Mouse (Mus musculus) heart, embryonic 14.5 days (tissue): ENCODE results near the gene Ttll1. TPM values are rescaled to one million over a fixed set of nuclear protein-coding genes. Genes with fewer than 3 reads are reported as not detected.

ENCODE experiments used
- ATAC-seq: fragments of 200-750 bp; cut with Nextera tagmentation; 2 replicates; pipeline ENCODE4 v1.8.0; 2017; ENCODE audit warnings: low read depth, moderate TSS enrichment; ENCODE audit not compliant: insufficient number of reproducible peaks, insufficient read depth, low FRiP score
- H3K27ac ChIP-seq, 2 experiments: fragments of 200-500 bp in 1 of 2; fragments of 300-500 bp in 1 of 2; sonication (generic) in 1 of 2; replicated peaks in 1 of 2; 2 replicates each; pipeline ENCODE4 v1.5.1; 2012 to 2014; ENCODE audit warnings: low read depth in 2 of 2, low read length in 2 of 2, control low read depth in 1 of 2, mild to moderate bottlenecking in 1 of 2, mixed read lengths in 1 of 2; ENCODE audit not compliant: control insufficient read depth in 1 of 2, insufficient read depth in 1 of 2
- H3K27me3 ChIP-seq: fragments of 300-500 bp; sonication (generic); 2 replicates; pipeline ENCODE4 v1.6.1; 2014; ENCODE audit warnings: mild to moderate bottlenecking, low read length, control low read depth; ENCODE audit not compliant: control insufficient read depth, insufficient read depth
- H3K36me3 ChIP-seq: fragments of 300-500 bp; sonication (generic); 2 replicates; pipeline ENCODE4 v1.6.1; 2014; ENCODE audit warnings: mild to moderate bottlenecking, control low read depth, low read length, mixed read lengths; ENCODE audit not compliant: control insufficient read depth, insufficient read depth
- H3K4me1 ChIP-seq, 2 experiments: fragments of 200-500 bp in 1 of 2; fragments of 300-500 bp in 1 of 2; sonication (generic) in 1 of 2; 2 replicates each; pipeline ENCODE4 v1.6.1; 2012 to 2014; ENCODE audit warnings: low read length in 2 of 2, control low read depth in 1 of 2, mixed read lengths in 1 of 2; ENCODE audit not compliant: control insufficient read depth in 2 of 2, insufficient read depth in 2 of 2
- H3K4me2 ChIP-seq: fragments of 300-500 bp; sonication (generic); 2 replicates; pipeline ENCODE4 v1.6.1; 2014; ENCODE audit warnings: mild to moderate bottlenecking, low read length
- H3K4me3 ChIP-seq, 2 experiments: fragments of 200-500 bp in 1 of 2; fragments of 300-500 bp in 1 of 2; sonication (generic) in 1 of 2; 2 replicates each; pipeline ENCODE4 v1.5.1; 2012 to 2014; ENCODE audit warnings: low read length in 2 of 2, mild to moderate bottlenecking in 2 of 2, control low read depth in 1 of 2, low read depth in 1 of 2, moderate library complexity in 1 of 2; ENCODE audit not compliant: control insufficient read depth in 1 of 2, insufficient read depth in 1 of 2
- H3K9ac ChIP-seq: fragments of 300-500 bp; sonication (generic); 2 replicates; pipeline ENCODE4 v1.6.1; 2014; ENCODE audit warnings: mild to moderate bottlenecking, low read length
- H3K9me3 ChIP-seq: fragments of 300-500 bp; sonication (generic); 2 replicates; pipeline ENCODE4 v1.6.1; 2016; ENCODE audit warnings: low read length, control low read depth; ENCODE audit not compliant: control insufficient read depth
- WGBS: fragments of 180-500 bp; shearing (Covaris S2); extraction: QIAGEN DNeasy Blood & Tissue Kit; methylation state at CpG from one replicate; pipeline ENCODE4 v1.1.7; 2014; 5-methylcytosine and 5-hydroxymethylcytosine counted together
- polyA plus RNA-seq: library from polyadenylated mRNA; unstranded; fragments of >200 nt; fragmentation: Nextera tagmentation; extraction: Ambion mirVana; gene quantifications from 2 replicates; pipeline ENCODE4 v1.2.1, GENCODE M21; 2014

The Ttll1 gene
- polyA plus RNA-seq, 1 experiment from 2014 or later = 17.8 TPM

- peak; percentile 82 for ATAC-seq
- H3K27me3 ChIP-seq = no peaks in the 10 kb centered on the region
- H3K4me3 ChIP-seq = peak overlapping the region; percentile 2 to 8; a peak in 2 of 4 replicates
- peak overlapping the region; percentile 71 for H3K4me2 ChIP-seq
- no peaks in the 10 kb centered on the region for H3K36me3 ChIP-seq
- H3K27ac ChIP-seq = peak overlapping the region; percentile 95 to 96
- 14% methylated on average over 14 of the region's 14 CpGs for WGBS
- peak overlapping the region; percentile 59 for H3K9ac ChIP-seq
- peaks cover 41 to 61% of the 10 kb centered on the region in 2 experiments for H3K4me1 ChIP-seq
- H3K9me3 ChIP-seq = no peaks in the 10 kb centered on the region
Measured at GRCm38 (mm10) chr15:83523638-83524332, 13.1 kb upstream of the Ttll1 start.

GRCm38 (mm10) chr15:83523196-83523595, 12.5 kb upstream of the Ttll1 start:
- peak overlapping the region; percentile 51 for H3K9ac ChIP-seq
- peak; percentile 75 for ATAC-seq
- no peaks in the 10 kb centered on the region for H3K36me3 ChIP-seq
- H3K4me2 ChIP-seq = peak overlapping the region; percentile 71
- WGBS = 2% methylated on average over 7 of the region's 7 CpGs
- no peaks in the 10 kb centered on the region for H3K9me3 ChIP-seq
- no peak overlapping the region for H3K4me3 ChIP-seq
- H3K27ac ChIP-seq = peak overlapping the region; percentile 95 to 96
- H3K4me1 ChIP-seq = peaks cover 47 to 63% of the 10 kb centered on the region in 2 experiments
- no peaks in the 10 kb centered on the region for H3K27me3 ChIP-seq

GRCm38 (mm10) chr15:83520861-83521382, 10.2 kb upstream of the Ttll1 start:
- no peak overlapping the region for H3K4me3 ChIP-seq
- H3K36me3 ChIP-seq = no peaks in the 10 kb centered on the region
- H3K9ac ChIP-seq = no peak overlapping the region
- H3K4me2 ChIP-seq = no peak overlapping the region
- no peak for ATAC-seq
- 77% methylated on average over 6 of the region's 6 CpGs for WGBS
- H3K9me3 ChIP-seq = 0 out of 2 replicates have a peak, but pooled peaks cover 2% of the 10 kb centered on the region
- peaks cover 40 to 53% of the 10 kb centered on the region in 2 experiments for H3K4me1 ChIP-seq
- no peaks in the 10 kb centered on the region for H3K27me3 ChIP-seq
- H3K27ac ChIP-seq = no peak overlapping the region

- 0 out of 2 replicates have a peak, but pooled peaks cover 2% of the 10 kb centered on the region for H3K9me3 ChIP-seq
- no peaks in the 10 kb centered on the region for H3K36me3 ChIP-seq
- H3K27ac ChIP-seq = no peak overlapping the region
- 27% methylated on average over 20 of the region's 20 CpGs for WGBS
- peaks cover 17 to 29% of the 10 kb centered on the region in 2 experiments for H3K4me1 ChIP-seq
- ATAC-seq = peak; percentile 40; the same call in 1 of the 2 replicates
- peak overlapping the region; percentile 60 for H3K9ac ChIP-seq
- peak overlapping the region; percentile 54 for H3K4me2 ChIP-seq
- H3K27me3 ChIP-seq = no peaks in the 10 kb centered on the region
- no peak overlapping the region; a peak in 1 of 4 replicates for H3K4me3 ChIP-seq
Measured at GRCm38 (mm10) chr15:83518215-83519048, 7.7 kb upstream of the Ttll1 start.

GRCm38 (mm10) chr15:83515018-83515417, 4.3 kb upstream of the Ttll1 start:
- H3K27me3 ChIP-seq = no peaks in the 10 kb centered on the region
- 0 out of 2 replicates have a peak, but pooled peaks cover 2% of the 10 kb centered on the region for H3K9me3 ChIP-seq
- no peaks in the 10 kb centered on the region for H3K36me3 ChIP-seq
- H3K27ac ChIP-seq = no peak overlapping the region
- H3K4me2 ChIP-seq = no peak overlapping the region
- H3K9ac ChIP-seq = no peak overlapping the region
- WGBS = 67% methylated on average over 5 of the region's 5 CpGs
- peaks cover 10 to 13% of the 10 kb centered on the region in 2 experiments for H3K4me1 ChIP-seq
- no peak overlapping the region for H3K4me3 ChIP-seq
- ATAC-seq = no peak

- H3K27ac ChIP-seq = no peak overlapping the region
- no peaks in the 10 kb centered on the region for H3K36me3 ChIP-seq
- no peak overlapping the region for H3K9ac ChIP-seq
- peaks cover 3 to 5% of the 10 kb centered on the region in 2 experiments; a peak in 2 of 4 replicates for H3K4me1 ChIP-seq
- H3K27me3 ChIP-seq = no peaks in the 10 kb centered on the region
- ATAC-seq = no peak
- H3K4me2 ChIP-seq = no peak overlapping the region
- 0 out of 2 replicates have a peak, but pooled peaks cover 2% of the 10 kb centered on the region for H3K9me3 ChIP-seq
- H3K4me3 ChIP-seq = no peak overlapping the region
- WGBS = 55% methylated on average over 13 of the region's 13 CpGs
Measured at GRCm38 (mm10) chr15:83512489-83513281, 2.0 kb upstream of the Ttll1 start.
